Mouse (Mus musculus): ENCODE measurements at regions not wholly inside any gene's neighbourhood (a gene's known extent, or its start where the extent isn't known, plus 50 kb on each side); places are given as distances from the start of the nearest gene placed in this dataset.

GRCm38 (mm10) chr11:114447461-114447847 is 220.9 kb upstream of the Rpl38 start:
- TF ChIP-seq UBTF (IDR thresholded peaks at IDR 0.05; ENCODE audit: low read depth, low read length) (no peak), MXI1 (IDR thresholded peaks at IDR 0.05; ENCODE audit: low read depth, low read length) (no peak), MEF2A (IDR thresholded peaks at IDR 0.05; ENCODE audit: borderline replicate concordance, low read depth, low read length) (no peak), GABPA (IDR thresholded peaks at IDR 0.05; ENCODE audit: insufficient replicate concordance, low read depth, low read length) (no peak), TCF12 (IDR thresholded peaks at IDR 0.05; ENCODE audit: low read depth, low read length) (no peak), E2F4 (IDR thresholded peaks at IDR 0.05; ENCODE audit: insufficient replicate concordance, low read depth, low read length) (no peak), CTCF (conservative IDR thresholded peaks at IDR 0.05 in 1 of 2, IDR thresholded peaks at IDR 0.05 in 1 of 2; ENCODE audit: low read depth in 2 of 2, low read length in 2 of 2) (no peak), POLR2A (IDR thresholded peaks at IDR 0.05; ENCODE audit: low read depth, low read length) (no peak), SMC3 (IDR thresholded peaks at IDR 0.05; ENCODE audit: low read depth, low read length) (no peak), ZKSCAN1 (IDR thresholded peaks at IDR 0.05; ENCODE audit: borderline replicate concordance, low read depth, low read length) (no peak), MAX (IDR thresholded peaks at IDR 0.05; ENCODE audit: low read length) (no peak), EP300 (IDR thresholded peaks at IDR 0.05; ENCODE audit: low read length) (no peak), BHLHE40 (IDR thresholded peaks at IDR 0.05; ENCODE audit: low read depth, low read length) (no peak)

Data from CH12.LX (cell line).